In the genomic region with DNA sequence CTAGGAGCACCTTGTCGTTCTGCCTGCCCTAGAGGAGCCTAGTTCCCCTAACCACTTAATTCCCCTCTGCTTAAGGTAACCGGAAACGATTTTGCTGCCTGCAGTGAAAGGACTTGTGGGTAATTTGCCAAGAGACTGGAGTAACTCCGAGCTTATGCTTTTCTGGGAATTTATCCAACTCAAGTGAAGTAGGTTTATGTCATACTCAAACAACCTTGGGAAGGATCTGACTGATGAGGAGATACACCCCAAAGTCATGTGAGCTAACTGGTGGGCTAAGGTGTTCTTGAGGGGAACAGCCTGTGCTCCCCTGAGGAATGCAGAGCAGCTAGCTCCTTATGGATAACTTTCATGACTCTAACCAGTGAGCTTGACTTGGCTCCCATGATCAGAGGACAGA, we compare ENCODE assay signal across 26 mouse cellular contexts.
A peak's percentile ranks its signal among the peaks of the same experiment; 100 is the strongest.
DNase-seq lines count a peak whose midpoint lies in the region; ATAC-seq and TF ChIP-seq lines count a peak whose summit lies in the region.
"Had no signal": no experiment of that assay in that cellular context is flagged by ENCODE, and none has a peak within 500 bp of the region (broad histone marks: within the 10 kb centered on the region; RNA-seq: fewer than 3 reads in every experiment).

No protein-coding gene starts in this region.

- H3K9me3 ChIP-seq in forebrain, embryonic 14.5 days (replicated peaks; ENCODE audit: control insufficient read depth, low read length), result no peaks in the 10 kb centered on the region
- no peaks in the 10 kb centered on the region for H3K9me3 ChIP-seq in forebrain, embryonic 13.5 days (replicated peaks)
- no peaks in the 10 kb centered on the region for H3K9me3 ChIP-seq in lung, embryonic 16.5 days (ENCODE audit: control insufficient read depth, low read length)
- no peaks in the 10 kb centered on the region for H3K9me3 ChIP-seq in stomach, embryonic 15.5 days
- no peaks in the 10 kb centered on the region for H3K9me3 ChIP-seq in stomach, postnatal 0 days (ENCODE audit: control insufficient read depth, low read length)
- no peaks in the 10 kb centered on the region for H3K9me3 ChIP-seq in limb, embryonic 14.5 days (ENCODE audit: control insufficient read depth, low read length)
- H3K9me3 ChIP-seq: embryonic facial prominence, embryonic 12.5 days; forebrain, embryonic 12.5 days; heart, embryonic 12.5 days; heart, embryonic 15.5 days; hindbrain, embryonic 10.5 days; hindbrain, embryonic 13.5 days had no signal

- no peaks in the 10 kb centered on the region for H3K4me1 ChIP-seq in forebrain, embryonic 14.5 days (ENCODE audit: control insufficient read depth, insufficient read depth, low read length)
- H3K4me1 ChIP-seq in forebrain, embryonic 13.5 days, result no peaks in the 10 kb centered on the region
- H3K4me1 ChIP-seq in lung, embryonic 16.5 days (replicated peaks; ENCODE audit: control insufficient read depth, insufficient read depth, low read length), result peaks cover 5% of the 10 kb centered on the region; the same call in 1 of the 2 replicates
- no peaks in the 10 kb centered on the region; the same call in 1 of the 2 replicates for H3K4me1 ChIP-seq in stomach, embryonic 15.5 days
- no peaks in the 10 kb centered on the region for H3K4me1 ChIP-seq in stomach, postnatal 0 days (replicated peaks; ENCODE audit: control insufficient read depth, insufficient read depth)
- 0 out of 2 replicates have a peak, but pooled peaks cover 3% of the 10 kb centered on the region for H3K4me1 ChIP-seq in limb, embryonic 14.5 days (ENCODE audit: control insufficient read depth, insufficient read depth, low read length)
- H3K4me1 ChIP-seq: hindbrain, embryonic 13.5 days had no signal

- TF ChIP-seq POLR2A in limb, embryonic 14.5 days (IDR thresholded peaks at IDR 0.05; ENCODE audit: borderline replicate concordance, extremely low read depth, insufficient read depth, insufficient read length), result no peak

- no peaks in the 10 kb centered on the region for H3K36me3 ChIP-seq in forebrain, embryonic 14.5 days (ENCODE audit: control insufficient read depth, insufficient read depth, low read length)
- H3K36me3 ChIP-seq in forebrain, embryonic 13.5 days (ENCODE audit: poor library complexity, severe bottlenecking), result no peaks in the 10 kb centered on the region
- no peaks in the 10 kb centered on the region for H3K36me3 ChIP-seq in lung, embryonic 16.5 days (ENCODE audit: control insufficient read depth, insufficient read depth, low read length)
- no peaks in the 10 kb centered on the region for H3K36me3 ChIP-seq in stomach, embryonic 15.5 days
- H3K36me3 ChIP-seq in stomach, postnatal 0 days (ENCODE audit: control insufficient read depth, insufficient read depth, low read length), result no peaks in the 10 kb centered on the region
- no peaks in the 10 kb centered on the region for H3K36me3 ChIP-seq in limb, embryonic 14.5 days (ENCODE audit: control insufficient read depth, insufficient read depth, low read length)
- H3K36me3 ChIP-seq: embryonic facial prominence, embryonic 12.5 days; forebrain, embryonic 12.5 days; heart, embryonic 12.5 days; heart, embryonic 15.5 days; hindbrain, embryonic 10.5 days; hindbrain, embryonic 13.5 days had no signal

- no peak overlapping the region for H3K4me2 ChIP-seq in forebrain, embryonic 14.5 days (ENCODE audit: low read length)
- no peak overlapping the region for H3K4me2 ChIP-seq in forebrain, embryonic 13.5 days
- H3K4me2 ChIP-seq in lung, embryonic 16.5 days (ENCODE audit: low read depth, low read length), result no peak overlapping the region
- no peak overlapping the region for H3K4me2 ChIP-seq in stomach, embryonic 15.5 days
- H3K4me2 ChIP-seq in stomach, postnatal 0 days (replicated peaks; ENCODE audit: low read depth), result no peak overlapping the region
- H3K4me2 ChIP-seq in limb, embryonic 14.5 days (replicated peaks; ENCODE audit: low read depth, low read length, severe bottlenecking), result no peak overlapping the region
- H3K4me2 ChIP-seq: embryonic facial prominence, embryonic 12.5 days; forebrain, embryonic 12.5 days; heart, embryonic 12.5 days; heart, embryonic 15.5 days; hindbrain, embryonic 13.5 days had no signal

- WGBS in forebrain, embryonic 14.5 days, result 66% methylated on average over 4 of the region's 4 CpGs
- WGBS in forebrain, embryonic 13.5 days, result 75% methylated on average over 4 of the region's 4 CpGs
- 32% methylated on average over 4 of the region's 4 CpGs for WGBS in lung, embryonic 16.5 days
- WGBS in stomach, embryonic 15.5 days, result 49% methylated on average over 4 of the region's 4 CpGs
- 40% methylated on average over 4 of the region's 4 CpGs for WGBS in stomach, postnatal 0 days
- 43% methylated on average over 4 of the region's 4 CpGs for WGBS in limb, embryonic 14.5 days

- no peak overlapping the region for H3K27ac ChIP-seq in forebrain, embryonic 14.5 days (ENCODE audit: low read depth, low read length)
- no peak overlapping the region for H3K27ac ChIP-seq in forebrain, embryonic 13.5 days
- H3K27ac ChIP-seq in lung, embryonic 16.5 days (ENCODE audit: low read length), result no peak overlapping the region
- H3K27ac ChIP-seq in stomach, embryonic 15.5 days, result no peak overlapping the region
- no peak overlapping the region for H3K27ac ChIP-seq in stomach, postnatal 0 days (replicated peaks)
- H3K27ac ChIP-seq in limb, embryonic 14.5 days (replicated peaks; ENCODE audit: low read depth, low read length), result no peak overlapping the region
- H3K27ac ChIP-seq: embryonic facial prominence, embryonic 12.5 days; forebrain, embryonic 12.5 days; heart, embryonic 15.5 days; hindbrain, embryonic 10.5 days; hindbrain, embryonic 13.5 days had no signal

- DNase-seq in forebrain, embryonic 14.5 days (ENCODE audit: low spot score), result peak; percentile 20
- no peak for DNase-seq in lung, postnatal 36 days
- no peak for DNase-seq in stomach, postnatal 0 days (ENCODE audit: low spot score)
- peak; percentile 59 for DNase-seq in limb, embryonic 14.5 days (ENCODE audit: low spot score)
- no peak for DNase-seq in thymus, postnatal 36 days
- DNase-seq: adrenal gland, postnatal 10 days; cerebellum, adult 18-20 months; cerebellum, adult 9-10 months; cerebellum, postnatal 14 days; gastrocnemius, postnatal 25 days; heart, adult 18-20 months; heart, postnatal 10 days; heart, postnatal 36 days had no signal

- TF ChIP-seq EP300 in stomach, postnatal 0 days (optimal IDR thresholded peaks at IDR 0.05), result no peak

- TF ChIP-seq CTCF in stomach, postnatal 0 days (IDR thresholded peaks at IDR 0.05; ENCODE audit: low read depth), result no peak

- no peaks in the 10 kb centered on the region for H3K27me3 ChIP-seq in forebrain, embryonic 14.5 days (replicated peaks; ENCODE audit: control insufficient read depth, insufficient read depth, low read length)
- no peaks in the 10 kb centered on the region for H3K27me3 ChIP-seq in forebrain, embryonic 13.5 days
- H3K27me3 ChIP-seq in lung, embryonic 16.5 days (ENCODE audit: control insufficient read depth, insufficient read depth, low read depth, low read length), result no peaks in the 10 kb centered on the region
- no peaks in the 10 kb centered on the region for H3K27me3 ChIP-seq in stomach, embryonic 15.5 days (replicated peaks)
- no peaks in the 10 kb centered on the region for H3K27me3 ChIP-seq in stomach, postnatal 0 days (ENCODE audit: control insufficient read depth, insufficient read depth, low read length)
- H3K27me3 ChIP-seq in limb, embryonic 14.5 days (ENCODE audit: control insufficient read depth, insufficient read depth, low read length), result no peaks in the 10 kb centered on the region
- H3K27me3 ChIP-seq: embryonic facial prominence, embryonic 12.5 days; forebrain, embryonic 12.5 days; heart, embryonic 12.5 days; heart, embryonic 15.5 days; hindbrain, embryonic 13.5 days had no signal

- H3K4me3 ChIP-seq in forebrain, embryonic 14.5 days (ENCODE audit: low read depth, low read length), result no peak overlapping the region
- no peak overlapping the region for H3K4me3 ChIP-seq in forebrain, embryonic 13.5 days
- H3K4me3 ChIP-seq in lung, embryonic 16.5 days (ENCODE audit: low read length), result no peak overlapping the region
- no peak overlapping the region for H3K4me3 ChIP-seq in stomach, embryonic 15.5 days (replicated peaks)
- H3K4me3 ChIP-seq in stomach, postnatal 0 days (ENCODE audit: low read depth, low read length), result no peak overlapping the region
- no peak overlapping the region for H3K4me3 ChIP-seq in limb, embryonic 14.5 days (replicated peaks; ENCODE audit: low read length)
- H3K4me3 ChIP-seq: embryonic facial prominence, embryonic 12.5 days; erythroblast, embryonic 14.5 days; forebrain, embryonic 12.5 days; heart, embryonic 12.5 days; heart, embryonic 15.5 days; hindbrain, embryonic 10.5 days; hindbrain, embryonic 13.5 days had no signal

- no peak overlapping the region for H3K9ac ChIP-seq in forebrain, embryonic 14.5 days (ENCODE audit: low read length)
- H3K9ac ChIP-seq in forebrain, embryonic 13.5 days, result no peak overlapping the region
- H3K9ac ChIP-seq in lung, embryonic 16.5 days (ENCODE audit: low read length), result no peak overlapping the region
- no peak overlapping the region for H3K9ac ChIP-seq in stomach, embryonic 15.5 days
- H3K9ac ChIP-seq in stomach, postnatal 0 days (ENCODE audit: low read length), result no peak overlapping the region
- no peak overlapping the region for H3K9ac ChIP-seq in limb, embryonic 14.5 days (ENCODE audit: low read depth, low read length, severe bottlenecking)
- H3K9ac ChIP-seq: embryonic facial prominence, embryonic 12.5 days; forebrain, embryonic 12.5 days; heart, embryonic 12.5 days; heart, embryonic 15.5 days; hindbrain, embryonic 13.5 days had no signal

- ATAC-seq in forebrain, embryonic 14.5 days, result no peak
- ATAC-seq in forebrain, embryonic 13.5 days, result no peak
- peak; percentile 64; the same call in 1 of the 2 replicates for ATAC-seq in lung, embryonic 16.5 days (ENCODE audit: low read depth)
- peak; percentile 35; the same call in 1 of the 2 replicates for ATAC-seq in stomach, embryonic 15.5 days (ENCODE audit: insufficient read depth, low FRiP score, low read depth)
- no peak for ATAC-seq in stomach, postnatal 0 days (ENCODE audit: low FRiP score, low TSS enrichment)
- peak; percentile 44; the same call in 1 of the 2 replicates for ATAC-seq in limb, embryonic 14.5 days (ENCODE audit: low FRiP score, low read depth)
- ATAC-seq: activated CD4-positive, CD25-positive, alpha-beta regulatory T cell, adult 4 months; CD4-positive, CD25-positive, alpha-beta regulatory T cell, adult 4 months; hindbrain, embryonic 16.5 days had no signal

Comparison
In these comparisons a context has a peak if more than half of its experiments do, and no peak if none do; other contexts are left out.
1. ATAC-seq: peak in lung, embryonic 16.5 days (single experiment), stomach, embryonic 15.5 days (single experiment) and limb, embryonic 14.5 days (single experiment); none in forebrain, embryonic 14.5 days (single experiment), forebrain, embryonic 13.5 days (single experiment) and stomach, postnatal 0 days (single experiment).
2. DNase-seq: peak in forebrain, embryonic 14.5 days (single experiment) and limb, embryonic 14.5 days (single experiment); none in lung, postnatal 36 days (single experiment), stomach, postnatal 0 days (single experiment) and thymus, postnatal 36 days (0 of 2).